Mouse (Mus musculus) intestine, postnatal 0 days (tissue): ENCODE measurements at regions not wholly inside any gene's neighbourhood (a gene's known extent, or its start where the extent isn't known, plus 50 kb on each side); places are given as distances from the start of the nearest gene placed in this dataset.
A peak's percentile ranks its signal among the peaks of the same experiment; 100 is the strongest.

Experiments
- ATAC-seq: fragments of 200-750 bp; cut with Nextera tagmentation; 2 replicates; pipeline ENCODE4 v1.8.0; 2017; ENCODE audit warnings: mild to moderate bottlenecking, moderate TSS enrichment, moderate library complexity
- H3K27ac ChIP-seq: fragments of 300-500 bp; sonication (generic); 2 replicates; pipeline ENCODE4 v1.5.1; 2014; ENCODE audit warnings: mild to moderate bottlenecking, low read depth, low read length, moderate library complexity
- H3K27me3 ChIP-seq: fragments of 300-500 bp; sonication (generic); replicated peaks from 2 replicates; pipeline ENCODE4 v1.6.1; 2014; ENCODE audit warnings: low read length, mixed read lengths; ENCODE audit not compliant: control insufficient read depth, insufficient read depth
- H3K36me3 ChIP-seq: fragments of 300-500 bp; sonication (generic); 2 replicates; pipeline ENCODE4 v1.6.1; 2014; ENCODE audit warnings: mild to moderate bottlenecking, moderate library complexity; ENCODE audit not compliant: control insufficient read depth, insufficient read depth
- H3K4me1 ChIP-seq: fragments of 300-500 bp; sonication (generic); replicated peaks from 2 replicates; pipeline ENCODE4 v1.6.1; 2014; ENCODE audit warnings: antibody characterized with exemption, low read length, mixed read lengths; ENCODE audit not compliant: control insufficient read depth, insufficient read depth
- H3K4me2 ChIP-seq: fragments of 300-500 bp; sonication (generic); replicated peaks from 2 replicates; pipeline ENCODE4 v1.6.1; 2014; ENCODE audit warnings: low read depth, mild to moderate bottlenecking, moderate library complexity
- H3K4me3 ChIP-seq: fragments of 300-500 bp; sonication (generic); 2 replicates; pipeline ENCODE4 v1.5.1; 2014; ENCODE audit warnings: low read depth, low read length
- H3K9ac ChIP-seq: fragments of 300-500 bp; sonication (generic); 2 replicates; pipeline ENCODE4 v1.6.1; 2014; ENCODE audit warnings: mild to moderate bottlenecking, low read depth, low read length
- H3K9me3 ChIP-seq: fragments of 300-500 bp; sonication (generic); 2 replicates; pipeline ENCODE4 v1.6.1; 2016; ENCODE audit warnings: mixed run types; ENCODE audit not compliant: control insufficient read depth
- CTCF ChIP-seq: sonication (generic); IDR thresholded peaks from 2 replicates; pipeline ENCODE4 v1.5.1; 2016; ENCODE audit warnings: low read depth, mild to moderate bottlenecking, control low read depth, antibody characterized with exemption, moderate library complexity
- WGBS: fragments of 180-500 bp; shearing (Covaris S2); extraction: QIAGEN DNeasy Blood & Tissue Kit; methylation state at CpG from one replicate; pipeline ENCODE4 v1.1.7; 2014; 5-methylcytosine and 5-hydroxymethylcytosine counted together

DNA sequence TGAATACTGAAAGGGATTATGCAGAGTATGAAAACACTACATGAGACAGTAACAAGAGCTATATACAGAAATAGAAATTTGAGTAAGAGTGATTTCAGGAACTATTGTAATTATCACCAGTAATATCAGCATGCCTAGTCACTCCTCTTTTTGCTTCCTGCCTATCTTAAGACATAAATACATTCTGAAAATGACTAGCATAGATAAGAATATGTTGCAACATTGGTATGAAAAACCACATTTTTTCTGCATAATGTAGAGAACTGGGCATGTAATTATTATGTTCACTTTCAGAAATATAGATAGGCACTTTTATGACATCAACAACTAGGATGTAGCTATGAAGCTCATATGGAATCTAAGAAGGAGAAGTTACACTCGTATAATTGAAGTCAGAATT is 980.5 kb downstream of the Basp1 start:
- Histone ChIP-seq H3K27ac (no peak overlapping the region), H3K9ac (no peak overlapping the region), H3K27me3 (no peaks in the 10 kb centered on the region)

DNA sequence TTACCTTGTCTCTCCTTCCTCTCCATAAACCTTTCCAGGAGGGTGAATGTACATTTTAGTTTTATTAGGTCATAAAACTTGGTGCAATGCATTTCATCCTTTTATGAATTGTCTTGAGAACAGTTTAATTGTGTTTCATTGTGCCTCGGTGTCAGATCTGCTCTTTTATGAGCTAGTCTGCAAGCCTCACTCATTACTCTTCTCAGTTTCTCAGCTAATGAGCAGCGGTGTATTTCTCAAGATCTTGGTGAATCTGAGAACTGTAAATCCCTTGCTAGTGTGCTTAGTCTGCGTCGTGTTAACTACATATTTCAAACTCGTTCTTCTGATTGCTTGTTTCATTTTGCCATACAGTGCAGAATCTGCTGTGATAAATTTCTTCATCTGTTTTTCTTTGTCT is 984.4 kb downstream of the Basp1 start:
- 64% methylated on average over 5 of the region's 5 CpGs for WGBS
- H3K9me3 ChIP-seq = no peaks in the 10 kb centered on the region
- no peak overlapping the region for H3K27ac ChIP-seq
- H3K4me1 ChIP-seq = no peaks in the 10 kb centered on the region
- no peak for TF ChIP-seq CTCF
- H3K9ac ChIP-seq = no peak overlapping the region
- H3K4me2 ChIP-seq = no peak overlapping the region
- ATAC-seq = no peak
- no peaks in the 10 kb centered on the region for H3K27me3 ChIP-seq
- no peak overlapping the region for H3K4me3 ChIP-seq
- H3K36me3 ChIP-seq = no peaks in the 10 kb centered on the region

More for the DNA sequence above, 980.5 kb downstream of the Basp1 start:
- TF ChIP-seq CTCF = no peak
- WGBS = 73% methylated on average over 1 of the region's 1 CpGs
- H3K4me3 ChIP-seq = no peak overlapping the region
- H3K4me2 ChIP-seq = no peak overlapping the region
- no peak for ATAC-seq
- no peaks in the 10 kb centered on the region for H3K4me1 ChIP-seq
- no peaks in the 10 kb centered on the region for H3K9me3 ChIP-seq
- H3K36me3 ChIP-seq = no peaks in the 10 kb centered on the region

DNA sequence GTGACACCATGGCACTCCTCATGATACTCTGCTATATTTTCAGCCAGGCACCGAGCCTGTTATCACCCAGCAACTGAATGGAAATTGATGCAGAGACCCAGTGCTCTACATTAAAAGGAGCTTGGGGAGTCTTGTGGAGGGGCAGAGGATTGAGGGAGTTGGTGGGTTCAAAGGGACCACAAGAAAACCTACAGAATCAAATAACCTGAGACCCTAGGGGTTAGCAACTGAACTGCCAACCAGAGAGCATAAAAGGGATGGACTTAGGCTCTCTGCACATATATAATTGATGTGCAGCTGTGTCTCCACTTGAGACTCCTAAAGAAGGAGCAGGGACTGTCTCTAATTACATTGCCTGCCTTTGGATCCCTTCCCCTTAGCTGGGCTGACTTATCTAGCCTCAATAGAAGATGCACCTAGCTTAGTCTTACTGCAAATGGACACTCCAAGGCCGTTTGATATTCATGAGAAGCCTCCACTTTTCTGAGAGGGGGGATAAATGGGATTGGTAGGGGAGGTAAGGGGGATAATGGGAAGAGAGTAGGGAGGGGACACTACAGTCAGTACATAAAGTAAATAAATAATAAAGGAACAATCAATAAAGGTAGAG is 991.1 kb downstream of the Basp1 start:
- H3K27me3 ChIP-seq = no peaks in the 10 kb centered on the region
- no peaks in the 10 kb centered on the region for H3K36me3 ChIP-seq
- no peak overlapping the region for H3K4me3 ChIP-seq
- no peak for TF ChIP-seq CTCF
- H3K9me3 ChIP-seq = no peaks in the 10 kb centered on the region
- no peak overlapping the region for H3K27ac ChIP-seq
- H3K9ac ChIP-seq = no peak overlapping the region
- H3K4me2 ChIP-seq = no peak overlapping the region
- no peak for ATAC-seq
- H3K4me1 ChIP-seq = no peaks in the 10 kb centered on the region
- 67% methylated on average over 2 of the region's 2 CpGs for WGBS

DNA sequence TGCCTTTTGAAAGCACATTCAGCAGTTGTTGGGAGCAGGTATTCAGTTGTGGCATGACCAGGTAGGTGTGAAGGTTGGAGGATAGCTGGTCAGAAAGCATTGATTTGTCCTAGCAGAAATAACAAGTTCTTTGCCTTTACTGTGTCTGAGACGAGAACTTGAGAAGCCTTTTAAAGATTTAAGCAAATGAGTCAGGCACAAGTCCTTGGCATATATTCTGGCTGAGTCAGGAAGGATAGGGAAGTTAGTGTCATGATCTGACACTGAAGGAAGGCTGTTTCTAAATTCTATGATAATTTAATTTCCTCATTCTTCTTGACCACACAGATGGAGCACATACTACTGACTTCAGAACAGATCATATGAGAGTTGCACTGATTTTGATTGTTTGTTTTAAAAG is 993.8 kb downstream of the Basp1 start:
- Histone ChIP-seq H3K4me2 (no peak overlapping the region), H3K27ac (no peak overlapping the region), H3K9me3 (no peaks in the 10 kb centered on the region), H3K4me1 (no peaks in the 10 kb centered on the region), H3K4me3 (no peak overlapping the region), H3K9ac (no peak overlapping the region), H3K27me3 (no peaks in the 10 kb centered on the region), H3K36me3 (no peaks in the 10 kb centered on the region)
- TF ChIP-seq CTCF = no peak
- 59% methylated on average over 1 of the region's 1 CpGs for WGBS
- no peak for ATAC-seq

DNA sequence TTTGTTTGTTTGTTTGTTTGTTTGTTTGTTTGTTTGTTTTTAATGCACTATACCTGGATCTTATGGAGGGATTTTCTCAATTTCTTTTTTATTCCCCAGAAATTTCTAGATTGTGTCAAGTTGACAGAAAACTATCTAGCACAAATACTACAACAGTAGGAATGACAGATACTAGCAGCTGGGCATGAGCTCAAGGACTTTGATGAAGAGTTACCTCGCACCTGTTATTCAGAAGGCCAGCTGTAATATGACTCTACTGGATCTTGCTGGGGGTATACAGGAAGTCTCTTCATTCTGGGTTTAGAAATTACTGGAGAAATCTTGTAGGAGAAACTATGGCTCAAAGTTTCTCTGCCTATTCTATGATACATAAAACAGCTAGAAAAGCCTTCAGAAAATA is 994.4 kb downstream of the Basp1 start:
- H3K9ac ChIP-seq = no peak overlapping the region
- no peaks in the 10 kb centered on the region for H3K4me1 ChIP-seq
- H3K9me3 ChIP-seq = no peaks in the 10 kb centered on the region
- no peak for TF ChIP-seq CTCF
- H3K27ac ChIP-seq = no peak overlapping the region
- no peaks in the 10 kb centered on the region for H3K27me3 ChIP-seq
- H3K4me2 ChIP-seq = no peak overlapping the region
- no peak for ATAC-seq
- no peak overlapping the region for H3K4me3 ChIP-seq
- no peaks in the 10 kb centered on the region for H3K36me3 ChIP-seq
- WGBS = 91% methylated on average over 1 of the region's 1 CpGs

DNA sequence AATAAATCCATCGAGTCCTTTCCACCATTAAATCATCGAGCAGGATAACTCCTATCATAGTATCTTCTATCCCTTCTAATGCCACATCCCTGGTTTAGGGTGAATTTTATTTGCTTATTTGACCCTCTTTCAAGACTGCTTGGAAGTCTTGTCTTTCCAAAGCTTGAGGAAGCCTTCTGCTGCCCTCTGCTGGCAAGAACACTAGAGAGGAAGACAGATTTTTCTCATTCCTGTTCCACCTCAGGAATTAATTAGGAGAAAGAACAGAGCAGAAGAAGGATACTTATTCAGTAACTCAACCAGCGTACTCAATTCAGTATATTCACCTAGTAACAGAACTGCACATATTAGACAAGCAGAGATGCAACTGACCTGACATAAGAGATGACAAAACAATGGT is 1005.9 kb downstream of the Basp1 start:
- ATAC-seq = no peak
- no peak overlapping the region for H3K27ac ChIP-seq
- no peak overlapping the region for H3K9ac ChIP-seq
- no peaks in the 10 kb centered on the region for H3K9me3 ChIP-seq
- no peak overlapping the region for H3K4me2 ChIP-seq
- peak; percentile 70 for TF ChIP-seq CTCF
- WGBS = 57% methylated on average over 3 of the region's 3 CpGs
- no peaks in the 10 kb centered on the region for H3K27me3 ChIP-seq
- no peak overlapping the region for H3K4me3 ChIP-seq
- H3K4me1 ChIP-seq = no peaks in the 10 kb centered on the region
- no peaks in the 10 kb centered on the region for H3K36me3 ChIP-seq

DNA sequence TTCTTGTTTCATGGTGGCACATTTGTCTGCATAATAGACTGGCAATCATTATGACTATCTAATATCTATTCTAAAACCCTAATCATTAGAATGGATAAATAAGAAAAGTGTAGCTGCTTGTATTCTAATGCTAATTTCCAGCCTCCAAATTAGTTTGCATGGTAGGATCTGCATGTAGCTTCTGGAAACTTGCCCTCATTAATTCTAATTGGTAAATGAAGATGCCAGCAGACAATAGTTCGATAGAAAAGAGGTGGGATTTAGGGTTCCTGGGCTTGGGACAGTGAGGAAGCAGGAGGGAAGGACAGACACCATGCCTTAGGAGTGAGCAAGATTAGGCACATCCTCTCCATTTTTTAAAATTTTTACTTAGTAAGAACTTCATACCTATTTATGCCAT is 1008.3 kb downstream of the Basp1 start:
- Histone ChIP-seq H3K27ac (no peak overlapping the region), H3K27me3 (no peaks in the 10 kb centered on the region), H3K9ac (no peak overlapping the region), H3K4me2 (no peak overlapping the region), H3K36me3 (no peaks in the 10 kb centered on the region), H3K9me3 (no peaks in the 10 kb centered on the region), H3K4me1 (no peaks in the 10 kb centered on the region), H3K4me3 (no peak overlapping the region)
- no peak for ATAC-seq
- 48% methylated on average over 1 of the region's 1 CpGs for WGBS
- no peak for TF ChIP-seq CTCF
